Mouse (Mus musculus): ENCODE results near the gene Akirin1. TPM values are rescaled to one million over a fixed set of nuclear protein-coding genes. Genes with fewer than 3 reads are reported as not detected.

The Akirin1 gene
- polyA plus RNA-seq, 1 experiment, result 43.6 TPM

- TF ChIP-seq POLR2A (IDR thresholded peaks at IDR 0.05; ENCODE audit: borderline replicate concordance, insufficient read depth, low read length) (peak; percentile 83), CTCF (IDR thresholded peaks at IDR 0.05; ENCODE audit: borderline replicate concordance, insufficient read depth, low read depth, low read length) (no peak)
- WGBS, result under 1% methylated on average over 40 of the region's 40 CpGs
Measured at GRCm38 (mm10) chr4:123717574-123718433, 32.3 kb downstream of the Akirin1 start, which contains the start of gene Ndufs5. Ndufs5 (minus strand) TSS chr4:123718202.

DNA sequence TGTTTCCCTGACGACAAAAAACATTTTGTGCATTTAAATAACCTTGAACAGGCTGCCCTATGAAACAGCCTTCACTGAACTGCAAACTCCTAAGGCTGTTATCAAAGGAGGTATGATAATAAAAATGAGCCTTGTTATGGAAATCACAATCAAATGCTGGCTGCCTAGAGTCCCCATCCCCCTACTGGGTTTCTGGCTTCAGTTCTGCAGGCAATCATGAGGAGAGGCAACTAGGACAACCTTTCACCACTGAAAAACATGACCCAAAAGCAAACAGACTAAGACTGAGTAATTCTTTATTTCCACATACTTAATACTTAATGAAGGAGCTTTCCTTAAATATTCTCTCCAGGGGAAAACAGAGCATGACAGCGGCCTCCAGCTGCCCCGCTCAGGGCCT, 37.7 kb downstream of the Akirin1 start:
- WGBS, result 82% methylated on average over 3 of the region's 3 CpGs
- Histone ChIP-seq H3K27ac (ENCODE audit: insufficient read depth, low read length) (no peak overlapping the region), H3K4me3 (replicated peaks; ENCODE audit: insufficient read depth, low read depth, low read length) (no peak overlapping the region), H3K27me3 (ENCODE audit: control insufficient read depth, insufficient read depth, low read length) (no peaks in the 10 kb centered on the region), H3K4me1 (ENCODE audit: control insufficient read depth, insufficient read depth, low read length) (no peaks in the 10 kb centered on the region)
- TF ChIP-seq POLR2A (IDR thresholded peaks at IDR 0.05; ENCODE audit: borderline replicate concordance, insufficient read depth, low read length) (no peak), CTCF (IDR thresholded peaks at IDR 0.05; ENCODE audit: borderline replicate concordance, insufficient read depth, low read depth, low read length) (no peak)
- DNase-seq, result no peak

More at GRCm38 (mm10) chr4:123717574-123718433, 32.3 kb downstream of the Akirin1 start, which contains the start of gene Ndufs5:
- peak; percentile 97 for DNase-seq
- H3K4me1 ChIP-seq (ENCODE audit: control insufficient read depth, insufficient read depth, low read length), result no peaks in the 10 kb centered on the region
- peak within 1 kb of the TSS; percentile 98 for H3K4me3 ChIP-seq (replicated peaks; ENCODE audit: insufficient read depth, low read depth, low read length)
- no peaks in the 10 kb centered on the region for H3K27me3 ChIP-seq (ENCODE audit: control insufficient read depth, insufficient read depth, low read length)
- peak within 1 kb of the TSS; percentile 95 for H3K27ac ChIP-seq (ENCODE audit: insufficient read depth, low read length)

DNA sequence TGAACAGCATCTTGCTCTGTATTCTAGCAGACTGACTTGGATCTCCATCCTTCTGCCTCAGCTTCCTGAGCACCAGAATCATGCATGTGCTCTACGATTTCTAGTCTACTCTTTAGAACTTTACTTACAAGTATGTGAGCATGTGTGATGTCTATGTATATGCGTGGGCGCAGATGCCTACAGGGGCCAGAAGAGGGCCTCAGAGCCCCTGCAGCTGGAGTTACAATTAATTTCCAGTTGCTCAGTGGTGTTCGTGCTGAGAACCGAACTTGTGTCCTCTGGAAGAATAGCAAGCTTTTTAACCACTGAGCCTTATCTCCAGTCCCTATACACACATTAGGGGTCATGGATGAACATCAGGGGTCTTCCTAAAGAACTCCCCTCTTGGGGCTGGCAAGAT, 42.8 kb downstream of the Akirin1 start:
- TF ChIP-seq POLR2A (IDR thresholded peaks at IDR 0.05; ENCODE audit: borderline replicate concordance, insufficient read depth, low read length), result no peak
- no peak for TF ChIP-seq CTCF (IDR thresholded peaks at IDR 0.05; ENCODE audit: borderline replicate concordance, insufficient read depth, low read depth, low read length)
- no peak for DNase-seq
- H3K4me3 ChIP-seq (replicated peaks; ENCODE audit: insufficient read depth, low read depth, low read length), result no peak overlapping the region
- 87% methylated on average over 5 of the region's 5 CpGs for WGBS
- no peaks in the 10 kb centered on the region for H3K27me3 ChIP-seq (ENCODE audit: control insufficient read depth, insufficient read depth, low read length)
- H3K27ac ChIP-seq (ENCODE audit: insufficient read depth, low read length), result no peak overlapping the region
- no peaks in the 10 kb centered on the region for H3K4me1 ChIP-seq (ENCODE audit: control insufficient read depth, insufficient read depth, low read length)

DNA sequence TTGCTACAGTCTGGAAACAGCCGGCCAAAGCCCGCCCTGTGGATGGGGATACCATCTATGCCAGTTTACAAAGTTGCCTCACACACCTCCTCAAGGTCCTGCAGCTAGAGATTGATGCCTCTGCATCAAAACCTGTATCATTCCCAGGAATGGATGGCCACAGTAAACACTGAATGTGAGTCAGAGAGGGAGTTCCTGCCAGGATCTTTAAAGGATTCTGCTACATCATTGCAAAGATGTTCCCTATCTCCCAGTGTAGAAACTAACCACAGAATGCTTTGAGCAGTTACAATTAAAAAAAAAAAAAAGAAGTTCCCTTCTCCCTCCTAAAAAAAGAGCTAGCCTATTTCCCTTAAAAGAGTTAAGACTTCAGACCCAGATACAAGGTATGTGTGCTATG, 44.8 kb downstream of the Akirin1 start:
- WGBS, result 89% methylated on average over 2 of the region's 2 CpGs
- H3K4me1 ChIP-seq (ENCODE audit: control insufficient read depth, insufficient read depth, low read length), result no peaks in the 10 kb centered on the region

GRCm38 (mm10) chr4:123693384-123693783, 56.8 kb downstream of the Akirin1 start:
- H3K27ac ChIP-seq (ENCODE audit: insufficient read depth, low read length), result no peak overlapping the region
- no peaks in the 10 kb centered on the region for H3K4me1 ChIP-seq (ENCODE audit: control insufficient read depth, insufficient read depth, low read length)
- no peak for TF ChIP-seq CTCF (IDR thresholded peaks at IDR 0.05; ENCODE audit: borderline replicate concordance, insufficient read depth, low read depth, low read length)
- no peak for TF ChIP-seq POLR2A (IDR thresholded peaks at IDR 0.05; ENCODE audit: borderline replicate concordance, insufficient read depth, low read length)
- no peak overlapping the region for H3K4me3 ChIP-seq (replicated peaks; ENCODE audit: insufficient read depth, low read depth, low read length)
- 84% methylated on average over 12 of the region's 12 CpGs for WGBS
- no peaks in the 10 kb centered on the region for H3K27me3 ChIP-seq (ENCODE audit: control insufficient read depth, insufficient read depth, low read length)
- DNase-seq, result no peak

More for the DNA sequence above, 44.8 kb downstream of the Akirin1 start:
- no peak overlapping the region for H3K4me3 ChIP-seq (replicated peaks; ENCODE audit: insufficient read depth, low read depth, low read length)
- DNase-seq, result no peak
- TF ChIP-seq POLR2A (IDR thresholded peaks at IDR 0.05; ENCODE audit: borderline replicate concordance, insufficient read depth, low read length) (no peak), CTCF (IDR thresholded peaks at IDR 0.05; ENCODE audit: borderline replicate concordance, insufficient read depth, low read depth, low read length) (no peak)
- H3K27me3 ChIP-seq (ENCODE audit: control insufficient read depth, insufficient read depth, low read length), result no peaks in the 10 kb centered on the region
- no peak overlapping the region for H3K27ac ChIP-seq (ENCODE audit: insufficient read depth, low read length)

- no peak overlapping the region for H3K4me3 ChIP-seq (replicated peaks; ENCODE audit: insufficient read depth, low read depth, low read length)
- no peak overlapping the region for H3K27ac ChIP-seq (ENCODE audit: insufficient read depth, low read length)
- no peaks in the 10 kb centered on the region for H3K4me1 ChIP-seq (ENCODE audit: control insufficient read depth, insufficient read depth, low read length)
- DNase-seq, result no peak
- 91% methylated on average over 3 of the region's 3 CpGs for WGBS
- no peaks in the 10 kb centered on the region for H3K27me3 ChIP-seq (ENCODE audit: control insufficient read depth, insufficient read depth, low read length)
- TF ChIP-seq CTCF (IDR thresholded peaks at IDR 0.05; ENCODE audit: borderline replicate concordance, insufficient read depth, low read depth, low read length), result no peak
- TF ChIP-seq POLR2A (IDR thresholded peaks at IDR 0.05; ENCODE audit: borderline replicate concordance, insufficient read depth, low read length), result no peak
Measured at GRCm38 (mm10) chr4:123692071-123692470, 58.1 kb downstream of the Akirin1 start.

- no peak for TF ChIP-seq CTCF (IDR thresholded peaks at IDR 0.05; ENCODE audit: borderline replicate concordance, insufficient read depth, low read depth, low read length)
- TF ChIP-seq POLR2A (IDR thresholded peaks at IDR 0.05; ENCODE audit: borderline replicate concordance, insufficient read depth, low read length), result no peak
- no peak overlapping the region for H3K4me3 ChIP-seq (replicated peaks; ENCODE audit: insufficient read depth, low read depth, low read length)
- H3K4me1 ChIP-seq (ENCODE audit: control insufficient read depth, insufficient read depth, low read length), result peaks cover 1% of the 10 kb centered on the region; the same call in 1 of the 2 replicates
- no peaks in the 10 kb centered on the region for H3K27me3 ChIP-seq (ENCODE audit: control insufficient read depth, insufficient read depth, low read length)
- no peak overlapping the region for H3K27ac ChIP-seq (ENCODE audit: insufficient read depth, low read length)
- WGBS, result 74% methylated on average over 10 of the region's 10 CpGs
- DNase-seq, result no peak
Measured at GRCm38 (mm10) chr4:123690311-123690710, 59.8 kb downstream of the Akirin1 start.
